Mouse (Mus musculus) thymus, postnatal 36 days (tissue): ENCODE measurements around the gene Chrd.

Source experiments
- DNase-seq, 2 experiments: peaks; one replicate each; pipeline ENCODE4 v3.0.0; 2022; ENCODE audit warnings: mixed read lengths in 2 of 2

Chrd gene

DNA sequence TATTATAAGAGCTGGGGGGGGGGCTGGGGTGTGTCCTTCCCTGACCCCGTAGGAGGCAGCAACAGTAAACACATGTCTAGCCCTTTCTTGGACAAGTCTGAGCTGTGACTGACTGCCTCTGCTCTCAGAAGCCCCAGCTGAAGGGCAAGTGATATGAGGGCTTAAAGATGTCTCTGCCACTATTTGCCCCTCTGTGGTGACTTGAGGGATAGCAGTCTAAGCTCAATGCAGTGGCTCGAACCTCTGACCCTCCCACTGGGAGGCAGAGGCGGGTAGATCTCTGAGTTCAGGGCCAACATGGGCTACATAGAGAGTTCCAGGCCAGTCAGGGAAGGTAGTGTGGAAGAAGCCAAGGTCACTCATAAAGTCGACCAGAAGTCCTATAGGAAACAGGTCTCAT lies 22.1 kb upstream of the Chrd start:
- no peak for DNase-seq

GRCm38 (mm10) chr16:20712190-20712589 lies 20.7 kb upstream of the Chrd start:
- no peak for DNase-seq

DNA sequence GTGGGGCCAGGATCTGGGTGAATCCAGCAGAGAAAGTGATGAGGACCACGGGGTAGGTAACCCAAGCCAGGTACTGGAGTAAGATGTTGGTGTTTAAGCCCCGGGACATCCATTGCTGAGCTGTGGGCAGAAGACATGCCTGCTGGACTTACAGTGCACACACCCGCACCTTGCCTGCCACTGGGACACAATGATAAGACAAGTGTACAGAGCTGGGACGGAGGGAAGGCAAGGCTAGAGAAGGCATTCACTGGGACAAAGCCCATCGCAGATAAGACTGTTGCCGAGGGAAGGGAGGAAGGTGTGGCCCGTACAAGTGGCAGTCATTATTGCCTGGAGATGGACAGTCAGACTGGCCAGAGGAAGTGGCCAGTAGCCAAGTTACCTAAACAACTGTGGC lies 20.0 kb upstream of the Chrd start:
- no peak for DNase-seq

DNA sequence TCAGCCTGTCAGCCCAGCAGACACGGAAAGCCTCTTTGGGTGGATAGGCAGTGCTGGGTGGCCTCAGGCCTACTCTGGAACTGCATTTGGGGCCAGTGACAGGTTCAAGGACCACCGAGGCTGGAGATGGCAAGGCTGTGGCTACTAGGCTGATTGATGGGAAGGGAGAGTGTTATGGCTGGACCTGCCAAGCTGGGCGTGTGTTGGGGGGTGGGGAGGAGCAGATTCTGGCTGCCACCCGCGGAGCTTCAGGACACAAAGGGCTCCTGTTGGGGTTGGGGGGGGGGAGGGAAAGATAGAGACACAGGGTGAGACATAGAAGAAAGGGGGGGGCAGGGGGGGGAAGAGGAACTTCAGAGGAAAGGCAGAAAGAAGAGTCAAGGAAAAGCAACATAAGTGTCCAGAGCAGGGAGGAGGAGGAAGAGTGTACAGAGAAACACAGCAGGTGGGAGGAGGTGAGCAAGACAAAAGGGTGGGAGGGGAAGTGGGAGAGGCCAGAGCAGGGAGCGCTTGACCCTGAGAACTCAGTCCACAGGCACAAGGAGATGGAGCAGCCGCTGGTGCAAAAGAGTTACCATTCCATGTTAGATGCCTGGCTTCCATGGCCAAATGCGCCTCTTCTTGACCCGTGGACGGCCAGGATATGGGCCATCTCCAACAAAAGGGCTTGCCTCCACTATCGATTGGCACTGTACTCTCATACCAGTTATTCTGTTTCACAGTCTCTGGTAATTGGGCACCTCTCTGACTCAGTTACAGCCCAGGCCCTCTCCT lies 18.4 kb upstream of the Chrd start:
- no peak for DNase-seq

- DNase-seq, result no peak
Measured at GRCm38 (mm10) chr16:20715161-20715560, 17.8 kb upstream of the Chrd start.

GRCm38 (mm10) chr16:20715566-20715965 lies 17.4 kb upstream of the Chrd start:
- no peak for DNase-seq

DNA sequence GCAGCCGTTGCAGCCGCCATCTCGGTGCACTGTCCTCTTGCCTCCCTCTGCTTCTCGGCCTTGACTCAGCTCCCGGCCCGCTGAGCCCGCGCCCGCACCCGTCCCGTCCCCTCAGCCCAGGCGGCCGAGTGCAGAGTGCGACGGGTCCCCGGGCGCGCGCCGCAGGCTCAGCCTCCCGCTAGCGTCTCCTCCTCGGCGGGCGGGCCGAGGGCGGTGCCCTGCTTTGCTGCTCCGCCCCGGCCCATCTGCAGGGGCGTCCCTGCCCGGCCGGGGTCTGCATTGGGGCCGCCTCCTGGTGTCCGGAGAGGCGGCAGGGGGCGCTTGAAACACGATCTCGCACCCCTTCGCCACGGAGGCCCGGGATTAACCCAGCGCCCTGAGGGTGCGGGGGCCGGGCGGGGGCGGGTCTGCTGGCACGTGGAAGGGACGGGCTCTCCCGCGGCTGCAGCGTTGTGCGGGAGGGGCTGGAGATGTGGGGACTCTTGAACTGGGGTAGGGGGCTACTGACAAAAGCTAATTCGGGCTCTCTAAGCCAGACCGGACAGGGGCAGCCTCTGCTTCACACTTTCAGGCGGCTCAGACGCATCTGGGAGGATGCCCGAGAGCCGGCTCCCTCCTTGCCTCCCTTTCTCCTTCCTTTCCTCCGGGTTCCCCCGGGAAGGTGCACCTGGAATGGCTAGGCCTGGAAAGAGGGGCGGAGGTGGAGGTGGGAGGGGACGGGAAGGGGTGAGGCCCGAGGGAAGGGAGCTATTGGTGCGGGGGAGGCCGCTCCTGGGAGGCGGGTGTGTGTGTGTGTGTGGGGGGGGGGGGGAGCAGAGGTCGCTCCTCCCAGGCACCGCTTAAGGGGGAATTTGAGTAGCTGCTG lies 16.7 kb upstream of the Chrd start:
- peak; percentile 78 to 86 for DNase-seq

GRCm38 (mm10) chr16:20716841-20717180 lies 16.1 kb upstream of the Chrd start:
- no peak for DNase-seq

DNA sequence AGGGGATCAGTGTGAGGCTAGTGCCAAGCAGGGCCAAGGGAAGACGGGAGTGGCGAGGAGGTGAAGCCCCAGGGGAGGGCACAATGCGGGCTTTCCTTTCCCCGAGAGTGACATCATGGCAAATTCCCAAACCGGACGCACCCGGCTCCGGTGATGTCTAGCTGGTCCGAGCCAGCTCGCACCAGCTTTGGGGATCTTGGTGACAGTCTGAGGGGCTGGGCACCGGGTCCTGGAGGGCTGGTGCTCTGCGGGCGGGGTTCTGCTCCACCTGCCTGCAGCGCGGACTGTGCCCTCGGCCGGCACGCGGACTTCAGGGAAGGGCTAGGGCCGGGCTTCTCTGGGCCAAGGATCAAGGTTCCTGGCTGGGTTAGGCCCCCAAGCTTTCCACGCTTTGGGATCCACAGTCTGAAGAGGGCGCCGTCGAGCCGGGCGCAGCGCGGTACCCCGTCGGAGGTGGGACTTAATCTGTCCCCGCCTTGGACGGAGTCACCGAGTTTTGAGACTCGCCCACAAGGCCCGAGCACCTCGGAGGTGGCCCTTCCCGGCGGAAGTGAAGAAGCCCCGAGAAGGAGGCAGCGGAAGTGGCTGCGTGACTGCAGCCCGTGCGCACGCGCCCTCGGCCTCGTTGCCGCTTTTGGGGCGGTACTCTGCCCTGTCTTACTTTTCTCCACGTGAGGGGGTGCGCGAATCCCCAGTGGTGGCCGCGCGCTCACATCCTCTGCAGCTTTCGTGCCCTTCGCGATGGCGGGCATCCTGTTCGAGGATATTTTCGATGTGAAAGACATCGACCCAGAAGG lies 15.5 kb upstream of the Chrd start, which contains the start of the genes Polr2h and Clcn2:
Gene Polr2h (plus strand): TSS at position 485 of the 797 bp plus-strand sequence.
Gene Clcn2 (minus strand): TSS at position 566 of the 797 bp plus-strand sequence.
- DNase-seq, result peak; percentile 94 to 98

GRCm38 (mm10) chr16:20717978-20718670 lies 14.8 kb upstream of the Chrd start:
- DNase-seq, result peak in 1 of 2 experiments; percentile 3

- DNase-seq, result no peak
Measured at GRCm38 (mm10) chr16:20721808-20722207, 11.1 kb upstream of the Chrd start.

DNA sequence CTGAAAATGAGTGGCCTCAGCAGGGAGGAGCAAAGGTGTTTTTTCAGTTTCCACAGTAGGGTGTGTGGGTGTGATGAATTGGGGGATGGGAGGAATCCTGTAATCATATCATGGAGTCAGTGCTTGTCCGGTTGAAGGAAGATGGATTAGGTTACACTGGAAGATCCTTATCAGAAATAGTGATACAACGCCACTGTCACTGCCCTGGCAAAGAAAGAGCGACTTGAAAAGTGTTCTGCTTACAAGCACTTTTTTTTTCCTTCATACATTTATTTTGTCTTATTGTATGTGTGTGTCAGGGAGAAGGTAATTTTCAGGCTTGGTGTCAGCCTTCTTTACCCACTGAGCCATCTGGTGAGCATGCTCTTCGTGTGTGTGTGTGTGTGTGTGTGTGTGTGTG lies 10.2 kb upstream of the Chrd start:
- no peak for DNase-seq

DNA sequence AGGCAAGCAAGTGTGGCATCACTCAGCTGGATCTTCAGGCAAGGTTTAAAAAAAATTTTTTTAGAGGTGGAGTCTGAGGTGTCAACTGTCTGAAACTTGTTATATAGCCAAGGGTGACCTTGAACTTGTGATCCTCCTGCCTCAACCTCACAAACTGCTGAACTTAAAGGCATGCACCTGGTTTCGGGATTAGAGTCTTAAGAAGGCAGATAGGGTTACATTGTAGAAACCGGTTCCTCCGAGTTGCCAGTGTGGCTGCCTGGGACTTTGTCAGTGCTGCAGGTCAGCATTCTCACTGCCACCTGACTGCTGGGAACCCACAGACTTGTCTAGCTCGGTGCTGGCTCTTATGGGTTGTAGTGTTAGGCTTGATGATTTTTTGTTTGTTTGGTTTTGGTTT lies 9.7 kb upstream of the Chrd start:
- no peak for DNase-seq

DNA sequence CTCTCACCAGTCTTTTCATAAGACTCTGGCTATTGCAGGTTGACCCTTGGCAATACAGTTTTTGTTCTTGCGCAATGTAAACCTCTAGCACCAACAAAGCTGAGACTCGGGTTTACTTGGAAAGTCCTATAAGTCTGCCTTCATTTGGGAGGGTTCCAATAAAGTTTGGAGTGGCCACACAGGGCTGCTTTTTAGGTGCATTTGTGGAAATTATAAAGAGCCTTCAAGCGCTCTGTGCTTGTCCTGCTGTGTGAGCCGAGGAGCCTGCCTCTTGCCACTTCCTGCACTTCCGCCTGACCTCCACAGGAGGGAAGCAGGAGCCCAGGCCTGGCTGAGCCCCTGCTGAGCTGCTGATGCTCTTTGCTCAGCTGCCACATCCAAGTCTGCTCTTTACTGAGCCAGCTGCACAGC lies 8.6 kb upstream of the Chrd start:
- DNase-seq, result peak; percentile 23 to 31

DNA sequence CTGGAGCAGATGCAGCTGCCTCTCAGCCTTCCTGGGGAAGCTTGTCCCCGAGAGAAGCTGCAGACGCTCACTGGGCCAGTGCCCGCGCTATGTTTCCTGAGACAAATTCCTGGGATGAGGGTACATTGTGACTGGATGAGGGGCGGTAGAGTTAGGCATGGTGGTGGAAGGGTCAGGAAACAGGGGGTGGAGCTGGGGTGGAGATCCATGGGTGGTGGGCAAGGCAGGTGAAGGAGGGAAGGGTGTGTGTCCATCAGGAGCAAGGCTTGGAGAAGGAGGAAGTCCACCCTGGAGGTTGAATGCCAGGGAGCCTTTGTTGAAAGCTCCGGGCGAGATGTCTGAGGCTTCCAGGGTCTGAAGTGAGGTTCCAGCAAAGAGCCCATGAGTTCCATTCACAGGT lies 7.6 kb upstream of the Chrd start:
- DNase-seq, result no peak

DNA sequence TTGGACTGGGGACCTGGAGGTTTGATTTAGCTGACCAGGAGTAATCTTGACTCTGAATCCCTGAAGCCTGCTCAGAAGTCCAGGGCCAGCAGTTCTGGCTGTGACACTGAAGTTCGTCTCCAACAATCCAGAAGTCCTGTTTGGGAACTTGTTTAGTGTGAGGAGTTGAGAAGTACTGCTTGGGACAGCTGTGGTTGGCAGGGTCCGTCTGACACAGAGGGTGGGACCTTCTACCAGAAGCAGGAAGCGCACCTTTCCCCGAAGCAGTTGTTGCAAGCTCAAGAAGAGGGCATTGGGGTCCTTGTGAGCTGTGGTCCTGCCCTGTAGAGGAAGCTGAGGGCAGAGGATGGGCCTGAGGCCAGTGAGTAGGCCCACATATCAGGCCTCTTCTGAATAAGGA lies 7.2 kb upstream of the Chrd start:
- no peak for DNase-seq

DNA sequence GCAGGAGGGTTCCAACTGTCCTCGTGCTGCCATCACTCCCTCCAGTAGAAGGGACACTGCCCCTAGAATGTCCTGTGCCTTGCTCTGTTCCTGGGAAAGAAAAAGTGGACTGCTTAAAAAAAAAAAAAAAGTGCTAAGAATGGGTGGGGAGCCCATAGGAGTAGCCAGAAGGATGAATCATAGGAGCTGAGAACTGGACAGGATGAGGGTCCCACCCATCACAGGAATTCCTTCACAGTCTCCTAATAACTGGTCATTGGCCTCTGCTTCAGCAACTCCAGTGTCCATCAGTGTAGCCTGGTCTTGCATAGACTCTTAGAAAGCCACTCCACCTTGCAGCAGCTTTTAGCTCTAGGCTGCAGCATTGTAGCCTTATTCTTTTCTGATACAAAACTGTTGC lies 6.5 kb upstream of the Chrd start:
- no peak for DNase-seq

GRCm38 (mm10) chr16:20730293-20730711 lies 2.6 kb upstream of the Chrd start:
- no peak for DNase-seq

GRCm38 (mm10) chr16:20731688-20732087 lies 1.2 kb upstream of the Chrd start:
- no peak for DNase-seq

GRCm38 (mm10) chr16:20732251-20732924 lies 539 bp upstream of the Chrd start:
- DNase-seq, result no peak

DNA sequence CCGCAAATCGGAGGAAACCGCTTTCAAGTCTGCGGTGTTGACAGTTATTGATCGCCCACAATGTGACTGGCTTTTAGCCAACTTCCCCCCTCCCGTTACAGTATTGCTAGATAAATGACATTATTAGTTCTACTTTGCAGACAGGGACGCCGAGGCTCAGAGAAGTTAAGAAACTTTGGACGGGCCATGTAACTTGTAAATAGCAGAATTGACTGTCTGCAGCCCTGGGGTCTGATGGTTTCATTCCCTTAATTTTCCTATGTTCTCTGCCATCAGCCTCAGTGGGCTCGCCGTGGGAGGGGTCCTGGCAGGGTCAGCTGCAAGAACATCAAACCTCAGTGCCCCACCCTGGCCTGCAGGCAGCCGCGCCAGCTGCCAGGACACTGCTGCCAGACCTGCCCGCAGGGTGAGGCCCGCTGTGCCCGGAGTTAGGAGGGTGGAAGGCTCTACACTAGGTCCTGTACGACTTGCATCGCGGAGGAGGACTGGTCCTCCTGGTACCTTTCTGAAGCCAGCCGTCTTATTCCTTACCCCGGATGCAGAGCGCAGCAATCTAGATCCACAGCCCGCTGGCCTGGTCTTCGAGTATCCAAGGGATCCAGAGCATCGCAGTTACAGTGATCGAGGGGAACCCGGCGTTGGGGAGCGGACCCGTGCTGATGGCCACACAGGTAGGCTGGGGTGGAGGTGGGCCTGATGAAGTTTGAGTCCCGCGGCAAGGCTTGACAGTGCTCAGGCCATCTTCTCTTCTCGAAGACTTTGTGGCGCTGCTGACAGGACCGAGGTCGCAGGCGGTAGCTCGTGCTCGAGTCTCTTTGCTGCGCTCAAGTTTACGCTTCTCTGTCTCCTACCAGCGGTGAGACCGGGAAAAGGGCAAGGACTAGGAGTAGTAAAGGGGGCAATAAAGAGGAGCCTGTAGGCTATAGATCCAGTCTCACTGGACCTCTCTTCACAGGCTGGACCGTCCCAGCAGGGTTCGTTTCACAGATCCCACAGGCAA lies 1.1 kb downstream of the Chrd start, which contains the start of gene Thpo:
Gene Thpo (minus strand): TSS at position 781 of the 1,000 bp plus-strand sequence.
- DNase-seq, result no peak
